Mouse (Mus musculus) large intestine, adult 2 months (tissue): ENCODE results near the gene Gm49384. TPM values are rescaled to one million over a fixed set of nuclear protein-coding genes. Genes with fewer than 3 reads are reported as not detected.

Experiments
- DNase-seq: peaks from one replicate; pipeline ENCODE4 v3.0.0-alpha.2; 2012; ENCODE audit warnings: low read depth, low spot score
- WGBS: fragments of 180-500 bp; shearing (Covaris S2); methylation state at CpG from one replicate; pipeline ENCODE4 v1.1.7; 2018; 5-methylcytosine and 5-hydroxymethylcytosine counted together
- polyA plus RNA-seq: library from polyadenylated mRNA; depleted of rRNA; stranded (reverse); fragments of >200 nt; gene quantifications from 2 replicates; pipeline ENCODE4 v1.2.3, GENCODE M21; 2012; rRNA removed

Gene Gm49384
- polyA plus RNA-seq, result 0.25 and 1.1 TPM in 2 replicates

GRCm38 (mm10) chr12:69204052-69204833, at the start of gene Gm49384:
TSS of gene Gm49384 (minus strand) at chr12:69204267.
- no peak for DNase-seq
- WGBS, result 80% methylated on average over 16 of the region's 16 CpGs

- WGBS, result 100% methylated on average over 1 of the region's 1 CpGs
- no peak for DNase-seq
Measured at GRCm38 (mm10) chr12:69253806-69254205, 49.7 kb upstream of the Gm49384 start.

- 93% methylated on average over 8 of the region's 8 CpGs for WGBS
Measured at GRCm38 (mm10) chr12:69250756-69251155, 46.7 kb upstream of the Gm49384 start.

GRCm38 (mm10) chr12:69249766-69250165, 45.7 kb upstream of the Gm49384 start:
- DNase-seq, result no peak
- WGBS, result 90% methylated on average over 4 of the region's 4 CpGs

More at GRCm38 (mm10) chr12:69250756-69251155, 46.7 kb upstream of the Gm49384 start:
- no peak for DNase-seq

- WGBS, result under 1% methylated on average over 64 of the region's 64 CpGs
- no peak for DNase-seq
Measured at GRCm38 (mm10) chr12:69241771-69242431, 37.8 kb upstream of the Gm49384 start.

GRCm38 (mm10) chr12:69241405-69241770, 37.3 kb upstream of the Gm49384 start:
- 0% methylated on average over 3 of the region's 3 CpGs for WGBS
- no peak for DNase-seq

DNA sequence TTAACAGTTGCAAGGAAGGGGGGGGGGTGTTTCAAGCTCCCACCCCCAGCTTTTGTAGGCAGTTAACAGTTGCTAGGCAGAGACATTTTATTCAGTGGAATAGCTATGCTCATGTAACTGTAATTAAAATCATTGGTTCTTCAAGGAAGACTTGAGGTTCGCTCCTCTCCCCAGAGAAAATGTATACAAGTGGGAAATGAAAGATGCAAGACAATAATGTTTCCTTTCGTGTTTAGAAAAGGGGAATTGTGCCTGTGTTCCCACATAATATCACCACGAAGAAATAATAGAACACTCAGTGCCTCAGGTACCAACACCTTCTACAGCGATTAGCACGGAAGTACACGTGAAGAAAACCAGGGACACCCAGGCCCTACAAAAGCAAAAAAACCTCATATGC, 36.8 kb upstream of the Gm49384 start, which contains the start of gene Klhdc1:
Gene Klhdc1 (plus strand): TSS at position 301 of the 400 bp plus-strand sequence.
- WGBS, result 80% methylated on average over 6 of the region's 6 CpGs
- DNase-seq, result no peak

GRCm38 (mm10) chr12:69238284-69238683, 34.2 kb upstream of the Gm49384 start:
- 27% methylated on average over 3 of the region's 3 CpGs for WGBS
- no peak for DNase-seq

- 39% methylated on average over 6 of the region's 6 CpGs for WGBS
- no peak for DNase-seq
Measured at GRCm38 (mm10) chr12:69235782-69236181, 31.7 kb upstream of the Gm49384 start.

DNA sequence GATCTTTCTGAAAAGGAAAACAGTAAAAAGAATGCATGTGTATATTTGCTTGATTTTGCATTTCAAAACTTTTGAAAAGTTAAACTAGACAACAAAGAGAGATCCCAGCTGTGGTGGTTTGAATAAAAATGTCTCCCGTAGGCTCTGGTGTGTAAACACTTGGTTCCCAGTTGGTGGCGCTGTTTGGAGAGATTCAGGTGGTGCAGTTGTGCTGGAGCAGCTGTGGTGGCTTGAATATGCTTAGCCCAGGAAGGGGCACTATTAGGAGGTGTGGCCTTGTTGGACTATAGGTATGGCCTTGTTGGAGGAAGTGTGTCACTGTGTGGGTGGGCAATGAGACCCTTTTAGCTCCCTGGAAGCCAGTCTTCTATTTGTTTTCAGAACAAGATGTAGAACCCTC, 25.2 kb upstream of the Gm49384 start:
- WGBS, result 67% methylated on average over 2 of the region's 2 CpGs
- no peak for DNase-seq

DNA sequence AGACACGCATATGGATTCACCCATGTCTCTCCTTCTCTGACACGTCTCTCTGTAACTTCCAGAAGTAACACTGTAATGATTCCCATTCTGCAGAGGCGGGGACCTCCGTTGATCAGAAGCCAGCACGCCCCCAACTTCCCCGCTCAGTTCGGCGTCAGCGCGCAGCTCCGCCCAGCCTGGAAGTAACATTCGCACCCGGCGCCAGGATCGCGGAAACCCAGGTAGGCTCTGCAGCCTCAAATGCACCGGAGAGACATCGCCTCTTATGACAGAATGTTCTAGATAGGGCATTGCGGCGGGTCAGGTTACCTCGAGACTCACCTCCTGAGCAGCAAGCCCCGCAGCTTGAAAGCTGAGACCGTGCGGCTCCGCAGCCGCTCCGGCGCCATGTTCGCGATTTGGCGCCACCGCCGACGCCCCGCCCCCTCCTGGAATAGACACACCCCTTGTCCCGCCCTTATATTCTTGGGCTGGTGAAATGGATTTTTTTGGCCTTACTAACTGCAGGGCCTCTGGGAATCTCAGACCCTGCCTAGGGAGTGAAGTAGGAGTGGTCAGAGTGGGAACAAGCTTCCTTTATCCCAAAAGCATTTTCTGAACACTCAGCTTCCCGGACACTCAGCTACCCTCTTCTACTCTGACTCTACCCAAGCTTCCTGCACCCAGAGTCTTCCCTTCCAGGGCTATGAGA, 23.9 kb upstream of the Gm49384 start, which contains the start of gene Pole2:
Gene Pole2 (minus strand): TSS at position 420 of the 691 bp plus-strand sequence.
- peak; percentile 44 for DNase-seq
- under 1% methylated on average over 37 of the region's 37 CpGs for WGBS

GRCm38 (mm10) chr12:69220613-69221277, 16.7 kb upstream of the Gm49384 start:
- no peak for DNase-seq
- WGBS, result 87% methylated on average over 19 of the region's 19 CpGs

DNA sequence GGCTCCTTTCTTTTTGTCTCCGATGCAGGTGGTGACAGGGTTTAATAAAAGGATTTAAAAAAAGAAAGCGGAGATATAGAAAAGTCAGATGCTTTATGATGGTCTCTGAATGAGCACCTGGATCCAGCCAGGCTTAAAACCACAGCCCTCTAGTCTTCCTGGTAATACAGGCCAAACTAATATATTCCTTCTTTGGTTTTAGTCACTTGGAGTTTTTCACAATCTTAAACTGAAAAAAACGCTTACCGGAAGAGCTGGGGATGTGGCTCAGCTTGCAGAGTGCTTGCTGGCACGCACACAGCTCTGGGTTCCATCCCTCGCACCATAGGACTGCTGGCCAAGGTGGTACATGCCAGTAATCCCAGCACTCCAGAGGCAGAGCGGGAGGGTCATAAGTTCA, 12.5 kb upstream of the Gm49384 start:
- no peak for DNase-seq
- WGBS, result 93% methylated on average over 7 of the region's 7 CpGs

DNA sequence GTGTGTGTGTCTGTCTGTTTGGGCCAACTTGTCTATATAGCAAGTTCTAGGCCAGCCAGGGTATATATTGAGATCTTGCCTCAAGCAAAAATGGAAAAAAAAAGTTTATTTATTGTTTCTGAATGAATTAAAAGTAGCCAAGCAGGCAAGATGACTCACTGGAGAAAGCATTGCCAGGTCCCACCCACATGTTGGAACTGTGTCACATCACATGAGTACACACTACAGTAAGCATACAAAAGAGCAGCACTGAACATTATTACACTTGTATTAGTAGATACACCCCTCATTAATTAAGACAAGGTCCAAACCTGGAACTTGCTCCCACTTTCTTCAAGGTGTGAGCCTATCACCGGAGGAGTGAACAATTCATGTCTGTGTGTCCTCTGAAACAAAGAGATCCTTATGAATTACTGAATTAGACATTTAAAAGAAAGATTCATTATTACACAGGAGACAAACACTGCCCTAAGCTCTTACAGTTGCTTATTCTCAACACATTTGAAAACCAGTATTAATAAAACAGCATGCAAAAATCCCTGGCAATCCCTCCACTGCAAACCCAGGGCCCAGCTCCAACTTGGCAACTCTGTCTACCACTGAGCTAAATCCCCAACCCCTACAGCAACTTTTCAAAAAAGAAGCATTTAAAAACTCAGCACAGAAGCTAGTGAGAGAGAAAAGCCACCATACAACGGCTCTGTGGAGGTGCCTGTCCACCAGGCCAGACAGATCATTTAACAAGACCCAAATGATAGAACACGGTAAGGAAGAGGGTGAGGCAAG, 11.1 kb upstream of the Gm49384 start:
- 78% methylated on average over 3 of the region's 3 CpGs for WGBS
- DNase-seq, result no peak

DNA sequence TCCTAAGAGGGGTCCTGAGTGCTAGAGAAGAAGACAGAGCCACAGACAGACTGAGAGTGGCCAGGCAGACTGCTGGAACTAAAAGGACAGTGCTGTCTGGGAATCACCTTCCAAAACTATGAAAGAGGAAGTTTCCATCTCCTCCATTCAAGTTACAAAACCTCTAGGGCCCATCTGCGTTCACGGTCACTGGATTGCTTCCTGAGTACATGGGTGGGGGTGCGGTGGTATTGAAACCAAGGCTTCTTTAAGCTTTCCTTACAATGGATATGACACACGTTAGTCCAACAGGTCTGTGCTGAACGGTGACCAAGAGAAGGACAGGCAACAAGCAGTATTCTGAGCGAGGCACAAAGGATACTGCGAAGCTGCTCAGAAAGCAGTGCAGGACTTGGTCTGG, 10.3 kb upstream of the Gm49384 start:
- no peak for DNase-seq
- 87% methylated on average over 7 of the region's 7 CpGs for WGBS

DNA sequence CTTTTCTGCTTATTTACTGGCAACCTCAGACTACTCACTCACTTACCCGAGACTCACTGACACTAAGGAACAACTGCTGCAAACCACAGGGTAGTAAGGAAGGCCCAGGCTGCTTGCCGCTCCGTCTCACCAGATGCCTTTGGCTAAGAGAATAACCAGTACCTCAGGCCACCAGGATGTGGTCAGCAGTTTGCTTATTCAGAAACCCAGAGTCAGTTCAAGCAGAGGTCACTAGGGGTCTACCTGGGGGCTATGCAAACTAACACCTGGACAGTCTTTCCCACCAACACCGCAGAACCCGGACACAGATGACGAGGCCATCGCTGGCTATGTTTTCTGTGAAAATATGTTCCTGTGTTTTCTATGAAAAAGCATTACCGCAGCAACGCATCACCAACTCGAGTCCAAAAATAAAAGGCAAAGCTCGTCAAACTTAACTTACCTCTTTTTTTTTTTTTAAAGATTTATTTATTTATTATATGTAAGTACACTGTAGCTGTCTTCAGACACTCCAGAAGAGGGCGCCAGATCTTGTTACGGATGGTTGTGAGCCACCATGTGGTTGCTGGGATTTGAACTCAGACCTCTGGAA, 9.2 kb upstream of the Gm49384 start:
- no peak for DNase-seq
- 90% methylated on average over 13 of the region's 13 CpGs for WGBS

GRCm38 (mm10) chr12:69211057-69211456, 7.0 kb upstream of the Gm49384 start:
- 72% methylated on average over 5 of the region's 5 CpGs for WGBS
- DNase-seq, result no peak

DNA sequence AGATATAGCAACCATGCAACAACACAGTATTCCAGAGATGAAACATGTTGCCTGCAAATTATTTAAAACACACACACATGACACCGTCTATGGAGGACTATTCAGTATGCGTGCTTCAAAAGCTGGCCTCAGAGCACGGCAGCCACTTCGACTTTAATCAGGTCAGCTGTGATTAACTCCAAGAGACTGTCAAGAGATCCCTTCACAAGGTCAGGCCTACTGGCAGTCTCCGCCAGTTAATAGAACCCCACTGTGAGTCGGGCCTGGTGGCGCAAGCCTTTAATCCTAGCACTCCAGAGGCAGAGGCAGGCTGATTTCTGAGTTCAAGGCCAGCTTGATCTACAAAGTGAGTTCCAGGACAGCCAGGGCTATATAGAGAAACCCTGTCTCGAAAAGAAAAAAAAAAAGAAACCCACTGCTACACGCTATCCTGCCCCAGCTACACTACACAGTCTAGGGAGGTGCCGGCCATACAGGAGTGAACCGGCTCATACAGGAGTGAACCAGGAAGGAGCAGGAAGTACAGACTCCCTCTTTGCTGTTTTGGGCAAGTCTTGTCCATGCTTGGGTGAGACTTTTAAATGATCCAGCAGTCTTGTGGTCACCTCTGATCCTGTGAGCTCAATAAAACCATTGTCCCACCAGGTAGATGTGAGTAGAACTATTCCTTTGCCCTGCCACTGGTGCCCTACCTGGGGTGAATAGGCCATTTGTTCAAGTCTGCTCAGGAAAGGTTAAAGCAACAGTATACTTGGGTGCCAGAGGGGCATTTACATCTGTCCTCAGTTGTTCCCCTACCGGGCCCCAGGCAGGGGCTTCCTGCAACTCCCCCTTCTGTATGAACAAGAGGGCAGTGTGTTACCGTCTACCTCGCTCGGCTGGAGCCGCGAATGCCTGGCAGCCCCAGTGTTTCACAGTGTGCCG, 6.3 kb upstream of the Gm49384 start:
- no peak for DNase-seq
- WGBS, result 93% methylated on average over 18 of the region's 18 CpGs
